Mouse (Mus musculus) forebrain, embryonic 13.5 days (tissue): ENCODE data around the gene Zbtb16. TPM values are rescaled to one million over a fixed set of nuclear protein-coding genes. Genes with fewer than 3 reads are reported as not detected.

ENCODE experiments used
- ATAC-seq: fragments of 200-750 bp; cut with Nextera tagmentation; 2 replicates; pipeline ENCODE4 v1.8.0; 2017
- H3K27ac ChIP-seq: fragments of 300-500 bp; sonication (generic); 2 replicates; pipeline ENCODE4 v1.5.1; 2015; ENCODE audit warnings: inconsistent platforms, mild to moderate bottlenecking, moderate library complexity
- H3K27me3 ChIP-seq: fragments of 300-500 bp; sonication (generic); 2 replicates; pipeline ENCODE4 v1.6.1; 2015; ENCODE audit warnings: mild to moderate bottlenecking, inconsistent platforms
- H3K36me3 ChIP-seq: fragments of 300-500 bp; sonication (generic); 2 replicates; pipeline ENCODE4 v1.6.1; 2015; ENCODE audit warnings: mild to moderate bottlenecking, inconsistent platforms; ENCODE audit not compliant: poor library complexity, severe bottlenecking
- H3K4me1 ChIP-seq: fragments of 300-500 bp; sonication (generic); 2 replicates; pipeline ENCODE4 v1.6.1; 2015; ENCODE audit warnings: inconsistent platforms
- H3K4me2 ChIP-seq: fragments of 300-500 bp; sonication (generic); 2 replicates; pipeline ENCODE4 v1.6.1; 2015; ENCODE audit warnings: inconsistent platforms, mild to moderate bottlenecking, moderate library complexity
- H3K4me3 ChIP-seq: fragments of 300-500 bp; sonication (generic); 2 replicates; pipeline ENCODE4 v1.5.1; 2015; ENCODE audit warnings: mild to moderate bottlenecking, inconsistent platforms
- H3K9ac ChIP-seq: fragments of 300-500 bp; sonication (generic); 2 replicates; pipeline ENCODE4 v1.6.1; 2015; ENCODE audit warnings: mild to moderate bottlenecking, inconsistent platforms
- H3K9me3 ChIP-seq: fragments of 300-500 bp; sonication (generic); replicated peaks from 2 replicates; pipeline ENCODE4 v1.6.1; 2016; ENCODE audit warnings: inconsistent platforms
- WGBS: fragments of 180-500 bp; shearing (Covaris S2); methylation state at CpG from one replicate; pipeline ENCODE4 v1.1.7; 2015; 5-methylcytosine and 5-hydroxymethylcytosine counted together
- polyA plus RNA-seq: library from polyadenylated mRNA; unstranded; fragments of >200 nt; fragmentation: Nextera tagmentation; extraction: Ambion mirVana; gene quantifications from 2 replicates; pipeline ENCODE4 v1.2.1, GENCODE M21; 2015

Zbtb16 gene
- polyA plus RNA-seq, 1 experiment from 2014 or later = 3.2 TPM

DNA sequence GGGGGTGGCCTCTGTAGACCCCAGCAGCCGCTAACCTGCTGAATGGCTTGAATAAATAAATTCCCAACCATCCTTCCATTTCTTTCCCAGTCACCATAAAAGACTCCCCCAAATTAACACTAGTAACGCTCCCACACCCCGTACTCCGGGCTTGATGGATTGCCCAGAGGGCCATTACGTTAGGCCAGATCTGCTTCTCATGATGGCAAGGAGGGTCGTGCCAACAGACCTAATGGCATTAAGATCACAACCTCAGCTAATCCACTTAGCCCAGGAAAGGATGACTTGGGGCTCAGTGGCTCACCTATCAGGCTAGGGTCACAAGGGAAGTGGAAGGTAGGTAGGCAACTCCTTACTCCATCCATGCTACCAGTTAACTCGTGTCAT is 12.7 kb downstream of the Zbtb16 start:
- H3K4me3 ChIP-seq = no peak overlapping the region
- no peaks in the 10 kb centered on the region for H3K36me3 ChIP-seq
- no peak overlapping the region for H3K4me2 ChIP-seq
- no peak overlapping the region for H3K27ac ChIP-seq
- H3K9me3 ChIP-seq = no peaks in the 10 kb centered on the region
- no peak overlapping the region for H3K9ac ChIP-seq
- no peak for ATAC-seq
- H3K4me1 ChIP-seq = peaks cover 34% of the 10 kb centered on the region
- peaks cover 21% of the 10 kb centered on the region for H3K27me3 ChIP-seq
- 17% methylated on average over 7 of the region's 7 CpGs for WGBS

- H3K36me3 ChIP-seq = no peaks in the 10 kb centered on the region
- H3K4me1 ChIP-seq = peaks cover 34% of the 10 kb centered on the region
- WGBS = 18% methylated on average over 18 of the region's 18 CpGs
- peak; percentile 10; the same call in 1 of the 2 replicates for ATAC-seq
- H3K4me3 ChIP-seq = no peak overlapping the region
- no peaks in the 10 kb centered on the region for H3K9me3 ChIP-seq
- H3K9ac ChIP-seq = no peak overlapping the region
- peak overlapping the region; percentile 24; the same call in 1 of the 2 replicates for H3K4me2 ChIP-seq
- peaks cover 21% of the 10 kb centered on the region for H3K27me3 ChIP-seq
- no peak overlapping the region for H3K27ac ChIP-seq
Observed at GRCm38 (mm10) chr9:48822586-48823318, 13.3 kb downstream of the Zbtb16 start.

- H3K36me3 ChIP-seq = no peaks in the 10 kb centered on the region
- 67% methylated on average over 15 of the region's 15 CpGs for WGBS
- H3K9me3 ChIP-seq = no peaks in the 10 kb centered on the region
- H3K27ac ChIP-seq = no peak overlapping the region
- no peak for ATAC-seq
- H3K4me3 ChIP-seq = no peak overlapping the region
- peaks cover 21% of the 10 kb centered on the region for H3K27me3 ChIP-seq
- peaks cover 34% of the 10 kb centered on the region for H3K4me1 ChIP-seq
- H3K4me2 ChIP-seq = no peak overlapping the region
- no peak overlapping the region for H3K9ac ChIP-seq
Observed at GRCm38 (mm10) chr9:48821916-48822585, 14.0 kb downstream of the Zbtb16 start.

GRCm38 (mm10) chr9:48821431-48821830 is 14.6 kb downstream of the Zbtb16 start:
- Histone ChIP-seq H3K36me3 (no peaks in the 10 kb centered on the region), H3K4me2 (no peak overlapping the region), H3K9ac (no peak overlapping the region), H3K27ac (no peak overlapping the region), H3K4me1 (peaks cover 34% of the 10 kb centered on the region), H3K9me3 (no peaks in the 10 kb centered on the region), H3K27me3 (peaks cover 21% of the 10 kb centered on the region), H3K4me3 (no peak overlapping the region)
- 83% methylated on average over 9 of the region's 9 CpGs for WGBS
- no peak for ATAC-seq

GRCm38 (mm10) chr9:48820791-48821190 is 15.2 kb downstream of the Zbtb16 start:
- Histone ChIP-seq H3K27ac (no peak overlapping the region), H3K4me2 (no peak overlapping the region), H3K4me3 (no peak overlapping the region), H3K27me3 (peaks cover 21% of the 10 kb centered on the region), H3K4me1 (peaks cover 34% of the 10 kb centered on the region), H3K9ac (no peak overlapping the region), H3K9me3 (no peaks in the 10 kb centered on the region), H3K36me3 (no peaks in the 10 kb centered on the region)
- no peak for ATAC-seq
- WGBS = 20% methylated on average over 3 of the region's 3 CpGs

DNA sequence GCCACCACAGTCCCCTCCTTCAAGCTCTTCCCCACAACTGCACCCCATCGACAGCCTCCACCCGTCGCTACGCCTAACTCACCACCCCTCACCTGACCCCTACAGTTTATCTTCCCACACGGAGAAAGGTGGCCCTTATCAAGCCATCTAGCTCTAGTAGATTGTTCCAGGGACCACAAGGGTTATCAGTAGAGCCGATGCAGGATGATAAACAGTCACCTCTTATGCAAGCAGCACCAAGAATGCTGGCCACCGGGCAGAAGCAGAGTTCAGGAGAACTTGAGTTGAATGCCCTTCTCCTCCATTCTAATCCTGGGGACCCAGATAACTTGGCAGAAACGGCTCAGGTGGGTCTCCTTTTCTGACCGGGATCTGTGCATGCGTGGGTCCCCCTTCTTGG is 16.3 kb downstream of the Zbtb16 start:
- H3K4me2 ChIP-seq = no peak overlapping the region
- H3K36me3 ChIP-seq = no peaks in the 10 kb centered on the region
- peaks cover 17% of the 10 kb centered on the region for H3K27me3 ChIP-seq
- peaks cover 34% of the 10 kb centered on the region for H3K4me1 ChIP-seq
- H3K27ac ChIP-seq = no peak overlapping the region
- no peaks in the 10 kb centered on the region for H3K9me3 ChIP-seq
- no peak overlapping the region for H3K4me3 ChIP-seq
- no peak overlapping the region for H3K9ac ChIP-seq
- ATAC-seq = no peak
- 85% methylated on average over 10 of the region's 10 CpGs for WGBS

DNA sequence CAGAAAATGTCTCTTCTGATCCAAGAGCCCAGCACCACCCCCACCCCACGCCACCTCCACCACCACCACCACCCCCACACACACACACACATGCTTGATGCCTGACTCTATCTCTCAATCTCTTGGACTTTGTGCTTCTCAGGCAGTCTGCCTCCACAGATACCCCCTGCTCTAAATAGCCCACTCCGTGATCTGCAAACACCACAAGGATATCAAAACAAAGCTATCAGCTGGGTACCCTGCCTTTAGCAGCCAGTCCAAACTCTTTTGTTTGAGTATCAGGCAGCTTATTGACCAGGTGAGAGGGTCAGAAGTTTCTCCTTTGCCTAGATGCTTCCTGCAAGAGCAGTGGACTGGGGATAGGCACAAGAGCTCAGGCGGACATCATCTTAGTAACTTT is 16.9 kb downstream of the Zbtb16 start:
- Histone ChIP-seq H3K27ac (no peak overlapping the region), H3K9me3 (no peaks in the 10 kb centered on the region), H3K9ac (no peak overlapping the region), H3K4me2 (no peak overlapping the region), H3K4me3 (no peak overlapping the region), H3K36me3 (no peaks in the 10 kb centered on the region), H3K4me1 (peaks cover 29% of the 10 kb centered on the region), H3K27me3 (peaks cover 11% of the 10 kb centered on the region; the same call in 1 of the 2 replicates)
- WGBS = 67% methylated on average over 3 of the region's 3 CpGs
- ATAC-seq = no peak

DNA sequence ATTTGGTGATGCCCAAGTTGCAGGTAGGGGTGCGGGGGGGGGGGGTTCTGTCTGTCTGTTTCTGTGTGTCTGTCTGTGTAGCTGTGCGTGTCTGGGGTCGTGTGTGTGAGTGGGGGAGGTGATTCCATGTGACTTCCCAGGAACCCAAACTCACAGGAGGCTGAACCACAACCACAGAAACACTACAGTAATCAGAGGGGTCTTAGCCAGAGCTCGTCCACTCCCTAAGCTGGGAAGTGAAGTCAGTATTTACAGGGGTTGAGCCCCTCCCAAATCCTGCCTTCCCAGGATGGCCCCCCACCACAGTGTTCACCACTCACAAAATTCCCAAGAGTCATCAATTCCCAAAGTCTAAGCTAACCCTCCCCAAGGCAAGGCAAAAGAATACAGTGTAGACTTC is 18.1 kb downstream of the Zbtb16 start:
- H3K9ac ChIP-seq = no peak overlapping the region
- no peaks in the 10 kb centered on the region for H3K9me3 ChIP-seq
- H3K36me3 ChIP-seq = no peaks in the 10 kb centered on the region
- WGBS = 82% methylated on average over 4 of the region's 4 CpGs
- no peak overlapping the region for H3K4me2 ChIP-seq
- H3K4me3 ChIP-seq = no peak overlapping the region
- H3K27ac ChIP-seq = no peak overlapping the region
- H3K27me3 ChIP-seq = peaks cover 8% of the 10 kb centered on the region; the same call in 1 of the 2 replicates
- peaks cover 18% of the 10 kb centered on the region for H3K4me1 ChIP-seq
- no peak for ATAC-seq

DNA sequence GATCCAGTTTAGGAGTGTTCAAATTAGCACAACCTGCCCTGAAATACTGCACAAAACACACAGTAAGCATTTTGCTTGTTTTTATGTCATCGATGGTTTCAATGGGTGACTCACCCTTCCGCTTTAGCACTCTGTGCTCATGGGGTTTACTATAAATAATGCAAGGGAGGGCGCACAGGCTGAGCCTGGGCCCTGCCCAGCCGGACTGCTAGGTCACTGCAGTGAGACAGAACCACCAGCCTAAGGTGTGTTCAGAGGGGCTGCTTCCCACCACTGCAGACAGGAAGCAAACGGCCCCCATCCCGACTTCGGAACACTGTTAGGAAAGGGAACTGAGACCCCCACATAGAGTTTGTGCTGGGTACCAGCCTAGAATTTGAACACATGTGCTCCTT is 18.6 kb downstream of the Zbtb16 start:
- H3K36me3 ChIP-seq = no peaks in the 10 kb centered on the region
- H3K9ac ChIP-seq = no peak overlapping the region
- H3K4me1 ChIP-seq = peaks cover 13% of the 10 kb centered on the region
- no peak overlapping the region for H3K4me3 ChIP-seq
- H3K27me3 ChIP-seq = peaks cover 3% of the 10 kb centered on the region; the same call in 1 of the 2 replicates
- no peak for ATAC-seq
- no peaks in the 10 kb centered on the region for H3K9me3 ChIP-seq
- H3K4me2 ChIP-seq = no peak overlapping the region
- H3K27ac ChIP-seq = no peak overlapping the region
- 90% methylated on average over 7 of the region's 7 CpGs for WGBS

DNA sequence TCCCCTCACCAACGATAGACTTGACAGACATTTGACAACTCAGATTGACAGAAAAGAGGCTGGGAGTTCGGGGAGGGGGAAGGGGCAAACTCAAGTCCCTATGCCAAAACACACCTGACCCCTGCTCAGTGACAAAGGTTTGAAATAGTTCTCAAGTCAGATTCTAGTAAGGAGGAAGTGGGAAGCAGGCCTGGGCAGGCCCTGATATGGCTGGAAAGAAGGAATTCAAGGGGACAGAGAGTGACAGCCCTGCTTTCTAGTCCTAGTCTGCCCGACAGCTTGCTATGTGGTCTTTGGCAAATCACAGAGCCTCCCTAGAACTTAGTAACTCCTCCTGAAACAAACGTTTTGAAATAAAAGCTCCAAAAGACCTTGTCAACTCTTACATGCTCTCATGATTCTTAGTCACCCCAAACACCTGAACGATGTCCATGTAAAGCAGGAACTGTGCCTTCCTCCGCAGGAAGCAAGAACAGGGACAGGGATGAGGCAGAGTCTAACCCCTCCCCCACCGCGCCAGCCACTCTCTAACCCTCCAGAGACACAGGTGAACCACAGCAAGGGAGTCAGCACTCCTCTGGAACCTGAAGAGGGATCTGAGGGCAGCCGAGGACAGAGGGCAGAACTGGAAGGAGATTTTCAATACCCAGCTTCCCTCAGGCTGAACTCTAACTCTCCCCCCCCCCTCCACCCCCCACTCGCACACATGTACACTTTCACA is 19.2 kb downstream of the Zbtb16 start:
- WGBS = 55% methylated on average over 10 of the region's 10 CpGs
- peaks cover 10% of the 10 kb centered on the region; the same call in 1 of the 2 replicates for H3K4me1 ChIP-seq

DNA sequence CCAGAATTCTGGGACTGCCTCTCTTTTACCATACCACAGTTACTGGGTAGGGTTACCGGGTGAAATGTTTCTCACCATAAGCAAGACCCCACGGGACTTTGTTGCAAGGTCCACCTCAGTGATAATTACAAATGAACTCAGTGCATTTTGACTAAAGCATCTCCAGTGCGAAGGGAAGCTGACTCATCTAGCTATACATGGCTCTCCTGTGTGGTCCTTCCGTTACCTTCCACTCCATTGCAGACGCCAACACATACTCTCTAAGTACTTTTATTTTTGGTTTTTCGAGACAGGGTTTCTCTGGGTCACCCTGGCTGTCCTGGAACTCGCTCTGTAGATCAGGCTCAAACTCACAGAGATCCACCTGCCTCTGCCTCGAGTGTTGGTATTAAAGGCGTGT is 19.9 kb downstream of the Zbtb16 start:
- H3K36me3 ChIP-seq = no peaks in the 10 kb centered on the region
- H3K4me3 ChIP-seq = no peak overlapping the region
- no peak overlapping the region for H3K4me2 ChIP-seq
- 92% methylated on average over 9 of the region's 9 CpGs for WGBS
- no peak for ATAC-seq
- H3K27ac ChIP-seq = no peak overlapping the region
- H3K27me3 ChIP-seq = no peaks in the 10 kb centered on the region
- no peak overlapping the region for H3K9ac ChIP-seq
- H3K9me3 ChIP-seq = no peaks in the 10 kb centered on the region
- H3K4me1 ChIP-seq = peaks cover 7% of the 10 kb centered on the region; the same call in 1 of the 2 replicates

More for the DNA sequence above, 19.2 kb downstream of the Zbtb16 start:
- no peak overlapping the region for H3K27ac ChIP-seq
- no peak overlapping the region for H3K4me3 ChIP-seq
- no peak overlapping the region for H3K4me2 ChIP-seq
- ATAC-seq = no peak
- H3K36me3 ChIP-seq = no peaks in the 10 kb centered on the region
- H3K9me3 ChIP-seq = no peaks in the 10 kb centered on the region
- H3K9ac ChIP-seq = no peak overlapping the region
- no peaks in the 10 kb centered on the region for H3K27me3 ChIP-seq

DNA sequence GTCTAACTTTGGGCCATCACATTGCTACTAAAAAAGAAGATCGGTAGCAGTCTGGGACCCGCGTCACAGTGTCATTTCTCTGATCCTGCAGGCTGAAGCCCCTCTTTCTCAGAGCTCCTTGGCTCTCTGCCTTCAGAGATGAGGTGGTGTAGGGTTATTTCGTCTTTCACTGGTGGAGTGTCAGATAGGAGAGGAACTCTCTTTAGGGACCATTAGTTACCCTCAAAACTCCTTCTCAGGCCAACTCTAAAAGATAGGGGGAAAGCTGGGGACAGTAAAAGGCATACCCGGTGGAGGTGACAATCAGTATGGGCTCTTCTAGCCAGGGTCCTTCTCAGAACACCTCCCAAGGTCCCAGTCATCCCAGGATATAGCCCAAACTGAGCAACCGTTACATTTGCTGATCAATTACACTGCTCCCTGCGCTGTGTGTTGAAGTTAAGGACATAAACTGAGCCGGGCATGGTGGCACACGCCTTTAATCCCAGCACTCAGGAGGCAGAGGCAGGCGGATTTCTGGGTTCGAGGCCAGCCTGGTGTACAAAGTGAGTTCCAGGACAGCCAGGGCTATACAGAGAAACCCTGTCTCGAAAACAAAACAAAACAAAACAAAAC is 21.0 kb downstream of the Zbtb16 start:
- 89% methylated on average over 12 of the region's 12 CpGs for WGBS
- no peaks in the 10 kb centered on the region for H3K9me3 ChIP-seq
- H3K4me1 ChIP-seq = no peaks in the 10 kb centered on the region
- H3K36me3 ChIP-seq = no peaks in the 10 kb centered on the region
- ATAC-seq = no peak
- no peak overlapping the region for H3K4me3 ChIP-seq
- no peak overlapping the region for H3K4me2 ChIP-seq
- no peak overlapping the region for H3K9ac ChIP-seq
- no peak overlapping the region for H3K27ac ChIP-seq
- no peaks in the 10 kb centered on the region for H3K27me3 ChIP-seq
